Mouse (Mus musculus) common myeloid progenitor, adult 5-6 weeks (primary cell): ENCODE measurements around the gene H2-T22. TPM values are rescaled to one million over a fixed set of nuclear protein-coding genes. Genes with fewer than 3 reads are reported as not detected.
A peak's percentile ranks its signal among the peaks of the same experiment; 100 is the strongest.
"Not testable (repeated sequence)": the region's sequence is repeated elsewhere in the genome, so short reads cannot be mapped to it uniquely, and the experiment has no call there.

Experiments
- ATAC-seq: replicated peaks from 2 replicates; pipeline ENCODE4 v1.8.0; 2016; ENCODE audit warnings: low read depth, mild to moderate bottlenecking, moderate TSS enrichment, inconsistent platforms; ENCODE audit not compliant: poor library complexity, severe bottlenecking
- total RNA-seq: library from RNA; stranded (forward); fragments of 200-1000, 187-1606 nt; gene quantifications from 2 replicates; pipeline ENCODE4 v1.2.3, GENCODE M21; 2017

The H2-T22 gene
- total RNA-seq, result 42.8 and 48.6 TPM in 2 replicates

DNA sequence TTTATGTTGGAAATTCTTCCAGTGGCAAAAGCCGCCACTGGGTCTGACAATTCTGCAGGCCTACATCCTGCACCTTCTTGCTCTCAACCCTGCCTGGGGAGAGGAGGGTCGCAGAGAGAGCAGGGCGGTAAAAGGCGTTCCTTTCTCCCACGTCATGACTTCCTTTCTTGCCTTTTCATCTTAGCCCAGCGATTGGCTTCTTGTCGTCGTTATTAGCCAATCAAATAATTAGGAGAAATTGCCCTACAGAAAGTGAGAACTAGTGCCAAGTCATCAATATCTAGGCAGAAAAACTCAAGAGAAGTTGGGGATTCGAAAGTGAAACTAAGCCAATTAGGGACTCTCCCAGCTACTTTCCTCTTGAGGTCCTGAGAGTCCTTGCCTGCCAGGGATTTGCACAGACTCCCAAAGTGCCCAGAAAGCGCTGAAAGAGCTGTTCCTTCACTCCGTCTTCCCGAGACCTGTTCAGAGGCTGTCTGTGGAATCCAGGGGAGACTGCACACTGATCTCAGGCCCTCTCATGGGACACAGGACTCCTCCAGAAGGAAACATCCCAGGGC is at the start of gene H2-T22, which contains the start of gene Gm6034:
Gene H2-T22, minus strand, starts transcription at position 138 of the 560 bp plus-strand sequence.
Gene Gm6034, plus strand, starts transcription at position 352 of the 560 bp plus-strand sequence.
- peak; percentile 97 for ATAC-seq

DNA sequence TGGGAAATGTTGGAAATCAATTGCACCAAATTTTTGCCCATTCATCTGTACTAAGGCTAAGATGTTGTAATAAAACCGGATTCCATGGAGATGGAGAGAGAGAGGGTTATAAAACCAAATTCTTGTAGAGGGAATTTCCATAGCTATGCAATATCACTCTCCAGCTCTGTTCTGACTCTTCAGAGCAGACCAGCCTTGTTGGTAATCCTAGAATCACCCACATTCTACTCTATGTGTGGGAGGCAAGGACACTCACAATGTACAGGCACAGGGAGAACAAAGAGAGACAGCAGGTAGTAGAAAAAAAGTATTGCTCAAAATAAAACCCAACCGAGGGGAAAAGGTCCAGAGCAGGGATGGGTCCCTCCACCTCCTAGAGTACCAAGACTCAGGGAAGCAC is 49.4 kb upstream of the H2-T22 start:
- ATAC-seq, result not testable (repeated sequence)

DNA sequence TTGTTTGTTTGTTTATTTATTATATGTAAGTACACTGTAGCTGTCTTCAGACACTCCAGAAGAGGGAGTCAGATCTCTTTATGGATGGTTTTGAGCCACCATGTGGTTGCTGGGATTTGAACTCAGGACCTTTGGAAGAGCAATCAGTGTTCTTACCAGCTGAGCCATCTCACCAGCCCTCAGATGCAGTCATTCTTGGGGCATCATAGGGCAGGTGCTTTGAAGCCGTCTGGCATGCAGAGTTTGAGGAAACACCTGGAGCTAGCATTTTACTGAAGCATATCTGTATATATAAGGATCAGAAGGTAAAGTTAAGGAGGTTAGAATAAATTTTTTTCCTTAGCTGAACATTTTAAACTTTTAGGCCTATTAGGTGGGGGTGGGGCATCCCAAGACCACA is 43.4 kb upstream of the H2-T22 start:
- ATAC-seq, result not testable (repeated sequence)

DNA sequence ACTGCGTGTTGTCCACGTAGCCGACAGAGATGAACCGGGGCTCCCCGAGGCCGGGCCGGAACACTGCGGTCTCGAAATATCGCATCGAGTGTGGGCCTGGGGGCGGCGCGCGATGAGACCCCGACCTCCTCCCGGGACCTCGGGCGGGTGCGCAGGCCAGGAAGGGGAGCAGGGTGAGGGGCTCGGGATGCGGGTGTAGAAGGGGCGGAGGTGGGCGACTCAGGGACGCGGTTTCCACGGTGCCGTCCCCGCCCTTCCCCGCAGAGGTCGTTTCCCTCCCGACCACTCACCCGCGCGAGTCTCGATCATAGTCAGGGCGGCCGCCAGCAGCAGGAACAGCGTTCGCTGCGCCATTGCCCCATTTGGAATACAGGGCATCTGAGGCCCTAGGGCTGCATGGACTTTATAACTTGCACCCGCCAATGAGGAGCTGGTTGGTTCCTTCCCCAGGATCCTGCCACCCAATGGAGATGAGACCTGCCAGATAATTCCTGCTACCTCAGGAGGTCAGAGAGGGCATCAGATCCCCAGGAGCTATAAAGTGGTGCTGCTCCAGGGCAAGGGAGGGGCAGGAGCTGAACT is 41.4 kb upstream of the H2-T22 start:
- peak; percentile 46; the same call in 1 of the 2 replicates for ATAC-seq

DNA sequence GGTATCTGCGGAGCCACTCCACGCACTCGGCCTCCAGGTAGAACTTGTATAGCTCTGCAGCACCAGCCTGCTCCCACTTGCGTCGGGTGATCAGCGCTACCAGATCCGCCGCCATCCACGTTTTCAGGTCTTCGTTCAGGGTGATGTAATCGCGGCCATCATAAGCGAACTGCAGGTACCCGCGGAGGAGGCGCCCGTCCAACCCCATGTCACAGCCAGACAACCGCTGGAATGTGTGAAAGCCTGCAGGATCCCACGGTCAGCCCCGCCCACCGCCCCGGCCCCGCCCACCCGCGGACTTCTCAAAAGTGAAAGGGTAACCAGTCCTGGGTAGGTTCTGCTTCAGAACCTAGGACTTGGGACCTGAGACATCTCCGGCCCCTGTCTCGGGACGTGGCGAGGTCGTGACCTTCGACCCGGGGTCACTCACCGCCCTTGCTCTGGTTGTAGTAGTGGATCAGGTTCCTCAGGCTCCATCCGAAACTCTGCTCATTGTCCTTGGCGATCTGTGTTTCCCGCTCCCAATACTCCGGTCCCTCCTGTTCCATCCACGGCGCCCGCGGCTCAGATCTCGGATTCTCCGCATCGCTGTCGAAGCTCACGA is 40.8 kb upstream of the H2-T22 start:
- peak; percentile 72; the same call in 1 of the 2 replicates for ATAC-seq

DNA sequence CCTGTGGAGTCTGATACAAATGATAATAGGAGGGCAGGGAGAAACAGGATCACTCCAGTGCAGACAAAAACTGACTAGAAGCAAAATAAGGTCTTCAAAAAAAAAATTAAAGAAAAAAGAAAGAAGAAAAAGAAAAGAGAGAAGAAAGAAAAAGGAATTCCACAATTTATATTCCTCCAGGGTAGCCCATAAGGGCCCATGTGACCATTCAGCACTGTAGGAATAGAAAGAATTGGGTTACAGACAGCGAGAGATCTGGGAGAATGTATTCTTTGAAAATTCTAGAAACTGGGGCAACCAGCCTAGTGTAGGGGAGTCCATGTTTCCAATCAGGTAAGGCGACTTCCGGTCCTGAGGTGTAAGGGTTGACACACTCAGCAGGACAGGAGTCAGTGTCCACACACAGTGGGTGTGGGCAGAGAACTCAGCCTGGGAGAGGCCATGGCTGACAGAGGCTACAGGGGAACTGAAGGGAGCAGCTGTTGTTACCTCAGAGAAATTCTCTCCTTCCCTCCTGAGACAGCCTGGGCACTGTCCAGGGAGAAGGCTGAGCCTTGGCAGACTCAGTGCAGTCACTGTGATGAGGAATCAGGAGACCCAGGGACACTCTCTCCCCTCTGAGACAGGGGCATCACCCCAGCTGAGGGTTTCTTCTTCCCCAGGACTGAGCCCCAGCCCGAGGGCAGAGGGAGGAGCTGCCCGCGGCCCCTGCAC is 40.1 kb upstream of the H2-T22 start:
- ATAC-seq, result not testable (repeated sequence)

DNA sequence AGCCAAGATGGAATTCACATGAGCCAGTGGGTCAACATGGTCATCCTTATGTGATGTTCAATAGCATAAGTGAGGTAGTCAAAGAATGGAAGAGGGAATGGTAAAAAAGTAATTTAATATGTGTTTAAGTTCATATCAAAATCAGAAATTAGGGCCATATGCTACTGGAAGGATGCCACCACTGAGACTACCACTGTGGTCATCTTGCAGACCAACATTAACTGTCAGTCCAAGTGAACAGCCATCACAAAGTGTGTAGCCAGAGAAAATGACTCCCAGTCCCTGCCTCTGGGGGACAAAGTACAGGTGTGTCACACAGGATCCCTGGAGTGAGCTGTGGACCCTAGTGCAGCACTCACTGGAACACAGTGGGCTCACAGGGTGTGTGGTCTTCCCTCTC is 39.4 kb upstream of the H2-T22 start:
- ATAC-seq, result not testable (repeated sequence)

DNA sequence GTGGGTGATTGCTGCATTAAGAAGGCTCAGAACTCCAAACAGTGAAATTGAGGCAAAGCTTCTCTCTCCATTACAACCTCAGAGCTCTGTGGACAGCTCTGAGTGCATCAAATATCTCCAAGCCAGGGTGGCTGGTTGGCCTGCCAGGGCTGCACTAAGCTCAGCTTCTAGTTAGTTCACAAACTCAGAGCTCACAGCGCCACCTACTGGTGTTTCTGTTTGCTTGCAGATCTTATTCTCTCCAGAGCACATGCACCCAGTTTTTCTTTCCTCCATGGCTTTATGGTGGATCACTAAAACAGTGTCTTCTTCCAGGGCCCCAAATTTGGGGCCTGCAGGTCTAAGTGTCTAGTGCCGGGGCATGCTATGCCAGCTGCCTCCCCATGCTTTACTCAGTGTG is 18.3 kb upstream of the H2-T22 start:
- ATAC-seq, result peak; percentile 87

DNA sequence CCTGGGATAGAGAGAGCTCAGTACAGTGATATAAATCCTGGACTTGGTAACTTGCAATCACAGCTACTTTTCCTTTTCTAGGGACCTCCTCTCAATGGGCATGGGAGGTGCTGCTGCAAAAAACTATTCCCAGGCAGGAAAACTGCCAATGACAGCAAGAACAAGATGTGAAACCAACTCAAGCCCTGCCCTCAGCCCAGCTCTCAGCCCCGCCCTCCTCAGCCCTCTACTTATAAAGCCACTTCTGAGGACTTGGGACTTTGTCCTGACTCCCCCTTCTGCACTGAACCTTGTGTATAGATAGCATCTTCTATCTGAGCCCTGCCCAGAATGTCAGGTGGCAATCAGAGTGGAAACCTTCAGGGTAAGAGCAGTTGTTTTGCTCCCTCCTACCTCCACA is 15.8 kb upstream of the H2-T22 start, which contains the start of gene Gm11127:
Gene Gm11127, minus strand, starts transcription at position 10 of the 400 bp plus-strand sequence.
- 0 out of 2 replicates have a peak, but pooled peaks have one; percentile 25 for ATAC-seq

DNA sequence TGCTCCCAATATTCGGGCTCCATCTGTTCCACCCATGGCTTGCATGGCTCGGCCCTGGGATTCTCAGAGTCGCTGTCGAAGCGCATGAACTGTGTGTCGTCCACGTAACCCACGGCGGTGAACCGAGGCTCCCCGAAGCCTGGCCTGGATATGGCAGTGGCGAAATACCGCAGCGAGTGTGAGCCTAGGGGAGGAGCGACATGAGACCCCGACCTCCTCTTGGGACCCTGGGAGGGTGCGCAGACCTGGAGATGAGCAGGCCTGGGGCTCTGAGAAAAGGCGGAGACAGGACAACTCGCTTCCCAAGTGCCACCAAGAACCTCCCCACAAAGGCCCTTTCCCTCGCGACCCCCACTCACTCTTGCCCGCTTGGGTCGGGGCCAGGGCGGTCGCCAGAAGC is 15.4 kb upstream of the H2-T22 start:
- ATAC-seq, result not testable (repeated sequence)

DNA sequence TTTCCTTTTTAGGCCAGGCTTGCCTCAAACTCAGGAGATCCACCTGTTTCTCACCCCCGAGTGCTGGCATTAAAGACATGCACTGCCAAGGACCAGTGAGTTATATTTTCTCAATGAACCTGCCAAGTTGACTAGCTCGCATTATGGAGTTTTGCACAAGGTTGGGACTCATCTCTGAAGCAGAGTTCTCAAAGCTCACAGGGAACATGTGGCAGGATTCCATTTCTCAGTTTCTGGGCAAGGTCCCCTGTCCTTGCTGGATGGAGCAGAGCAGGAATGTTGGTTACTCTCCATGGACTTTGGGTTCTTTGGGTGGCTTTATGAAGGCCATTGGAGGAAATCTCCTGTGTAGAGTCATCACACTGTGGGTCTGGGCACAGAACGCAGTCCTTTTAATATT is 739 bp upstream of the H2-T22 start:
- ATAC-seq, result no peak

DNA sequence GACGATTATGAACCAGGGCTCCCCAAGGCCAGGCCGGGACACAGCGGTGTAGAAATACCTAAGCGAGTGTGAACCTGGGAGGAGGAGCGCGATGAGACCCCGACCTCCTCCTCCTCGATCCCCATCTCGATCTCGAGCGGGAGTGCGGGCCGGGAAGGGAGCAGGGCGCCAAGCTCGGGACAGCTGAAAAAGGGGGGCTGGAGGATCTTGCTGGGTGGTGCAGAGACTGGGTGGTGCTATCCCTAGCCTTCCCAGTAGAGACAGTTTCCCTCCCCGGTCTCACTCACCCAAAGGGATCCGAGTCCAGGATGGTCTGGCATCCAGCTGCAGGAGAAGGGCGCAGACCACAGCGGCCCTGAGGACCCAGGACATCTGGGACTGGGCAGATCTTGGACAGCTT is 492 bp downstream of the H2-T22 start:
- peak; percentile 37 for ATAC-seq

DNA sequence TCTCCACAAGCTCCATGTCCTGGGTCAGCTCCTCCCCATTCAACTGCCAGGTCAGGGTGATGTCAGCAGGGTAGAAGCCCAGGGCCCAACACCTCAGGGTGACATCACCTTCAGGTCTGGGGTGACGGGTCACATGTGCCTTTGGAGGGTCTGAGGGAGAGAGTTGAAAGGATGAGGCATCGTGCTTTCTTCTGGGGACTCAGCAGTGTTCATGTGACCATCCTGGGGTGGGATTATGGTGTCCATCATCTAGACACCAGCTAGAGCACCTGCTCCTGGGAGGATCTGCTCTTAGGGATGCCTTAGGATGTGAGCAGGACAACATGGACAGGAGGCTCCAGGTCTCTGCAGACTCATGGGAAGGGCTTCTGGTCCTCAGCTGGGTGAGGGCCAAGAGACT is 1.9 kb downstream of the H2-T22 start:
- not testable (repeated sequence) for ATAC-seq

DNA sequence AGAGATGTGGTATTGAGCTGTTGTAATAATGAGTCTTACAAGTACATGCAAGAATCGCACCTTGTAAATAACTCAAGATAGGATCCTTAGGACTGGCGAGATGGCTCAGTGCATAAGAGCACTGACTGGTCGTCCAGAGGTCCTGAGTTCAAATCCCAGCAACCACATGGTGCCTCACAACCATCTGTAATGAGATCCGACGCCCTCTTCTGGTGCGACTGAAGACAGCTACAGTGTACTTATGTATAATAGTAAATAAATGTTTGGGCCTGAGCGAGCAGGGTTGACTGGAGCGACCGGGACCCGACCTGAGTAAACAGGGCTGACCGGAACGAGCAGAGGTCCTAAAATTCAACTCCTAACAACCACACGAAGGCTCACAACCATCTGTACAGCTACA is 6.4 kb downstream of the H2-T22 start:
- not testable (repeated sequence) for ATAC-seq

DNA sequence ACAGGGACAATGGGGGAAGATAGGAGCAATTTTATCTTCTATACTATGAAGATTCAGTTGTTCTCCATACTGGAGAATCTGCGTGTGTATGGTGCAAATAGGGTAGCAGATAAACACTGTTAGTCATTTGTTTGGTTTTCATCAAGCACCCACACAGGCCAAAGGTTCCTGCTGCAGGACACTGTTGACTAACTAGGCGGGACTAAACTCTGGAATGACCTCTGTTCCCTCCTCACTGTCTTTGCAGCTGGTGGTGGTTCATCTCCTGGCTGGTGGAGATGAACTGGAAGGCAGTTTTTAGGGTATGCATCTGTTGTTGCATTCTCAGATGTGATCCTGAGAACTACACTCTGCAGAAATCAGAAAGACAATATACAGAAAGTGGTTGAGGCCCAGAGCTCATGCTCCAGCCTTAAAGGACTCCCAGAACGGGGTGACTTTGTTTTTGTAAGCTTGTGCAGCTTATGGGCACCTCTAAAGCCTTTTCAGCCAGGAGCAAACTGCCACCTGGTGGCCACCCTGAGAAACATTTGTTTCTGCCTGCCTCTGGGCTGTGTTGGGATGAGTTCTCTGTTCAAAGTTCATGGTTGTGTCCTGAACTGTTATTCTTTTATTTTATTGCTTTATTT is 7.4 kb downstream of the H2-T22 start:
- peak; percentile 50 for ATAC-seq

DNA sequence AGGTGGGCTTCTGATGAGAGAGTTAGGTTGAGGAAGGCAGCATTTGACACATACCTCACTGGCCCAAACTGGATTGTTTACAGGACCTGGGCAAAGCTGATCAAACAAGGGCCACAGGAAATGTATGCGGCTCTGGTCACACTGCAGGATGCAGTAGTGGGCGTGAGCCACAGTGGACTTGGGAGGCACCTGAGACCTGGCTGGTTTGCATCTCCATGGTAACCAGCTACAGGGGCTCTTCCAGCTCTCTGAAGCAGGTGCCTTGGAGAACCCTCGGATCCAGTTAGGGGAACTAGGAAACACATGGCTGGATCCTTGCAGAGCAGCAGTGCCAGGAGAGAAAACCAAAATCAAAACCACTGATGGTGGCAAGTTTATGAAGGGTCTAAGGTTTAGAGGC is 8.0 kb downstream of the H2-T22 start:
- ATAC-seq, result not testable (repeated sequence)

DNA sequence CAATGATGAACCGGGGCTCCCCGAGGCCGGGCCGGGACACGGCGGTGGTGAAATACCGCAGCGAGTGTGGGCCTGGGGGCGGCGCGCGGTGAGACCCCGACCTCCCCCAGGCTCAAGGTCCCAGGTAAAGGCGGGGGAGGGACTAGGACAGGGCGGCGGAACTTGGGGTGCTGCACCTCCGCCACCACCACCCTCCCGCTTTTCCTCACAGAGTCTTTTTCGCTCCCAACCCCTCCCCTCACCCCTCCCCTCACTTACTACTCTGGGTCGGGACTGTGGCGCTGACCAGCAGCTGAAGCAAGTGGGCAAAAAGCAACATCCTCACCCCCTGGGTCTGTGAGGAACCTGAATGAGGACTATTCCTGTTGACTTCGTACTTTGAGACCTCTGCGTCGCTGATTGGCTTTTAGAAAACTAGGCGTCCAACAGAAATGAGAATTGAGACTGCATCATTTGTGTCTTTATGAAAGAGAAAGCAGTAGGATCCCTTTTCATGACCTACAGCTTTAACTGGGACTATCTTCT is 10.1 kb downstream of the H2-T22 start, which contains the start of gene H2-T23:
Gene H2-T23, minus strand, starts transcription at position 505 of the 525 bp plus-strand sequence.
- ATAC-seq, result peak; percentile 71

DNA sequence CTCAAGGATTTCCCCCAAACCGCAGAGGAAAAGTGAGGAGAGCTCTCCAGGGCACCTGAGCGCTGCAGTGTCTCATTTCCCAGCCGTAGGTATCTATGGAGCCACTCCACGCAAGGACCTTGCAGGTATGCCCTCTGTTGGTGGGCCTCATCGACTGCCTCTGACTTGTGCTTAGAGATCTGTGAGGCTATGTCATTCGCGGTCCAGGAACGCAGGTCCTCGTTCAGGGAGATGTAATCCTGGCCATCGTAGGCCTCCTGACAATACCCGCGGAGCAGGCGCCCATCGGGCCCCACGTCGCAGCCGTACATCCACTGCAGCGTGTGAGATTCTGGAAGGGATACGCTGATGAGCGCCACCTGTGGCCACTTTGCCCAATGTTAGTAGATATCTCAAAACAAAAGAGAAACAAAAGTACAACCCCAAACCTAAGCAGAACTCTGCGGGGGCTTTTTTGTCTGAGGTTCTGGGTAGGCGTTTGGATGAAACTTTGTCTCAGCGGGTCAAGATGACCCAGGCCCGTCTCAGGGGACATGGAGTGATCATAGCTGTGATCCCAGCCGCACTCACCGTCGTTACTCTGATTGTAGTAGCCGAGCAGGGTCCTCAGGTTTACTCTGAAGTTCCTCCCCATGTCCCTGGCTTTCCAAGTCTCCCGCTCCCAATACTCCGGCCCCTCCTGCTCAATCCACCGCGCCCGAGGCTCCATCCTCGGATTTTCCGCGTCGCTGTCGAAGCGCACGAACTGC is 10.8 kb downstream of the H2-T22 start:
- ATAC-seq, result peak; percentile 74
